Mouse (Mus musculus) left cerebral cortex, postnatal 14 days (tissue): ENCODE measurements at regions not wholly inside any gene's neighbourhood (a gene's known extent, or its start where the extent isn't known, plus 50 kb on each side); places are given as distances from the start of the nearest gene placed in this dataset.

Source experiments
- DNase-seq, 2 experiments: peaks; one replicate each; pipeline ENCODE4 v3.0.0; 2021 to 2022; ENCODE audit warnings: low spot score in 2 of 2, mixed read lengths in 1 of 2
- intact Hi-C: fragments of 180-260 bp; cut with DNase I; formaldehyde crosslinking; loops from one replicate; pipeline ENCODE4 v1.15.1; 2025

GRCm38 (mm10) chr3:42235515-42235914 lies 493.1 kb downstream of the D3Ertd751e start:
- intact Hi-C loops = no loop called here
- no peak for DNase-seq
